ENCODE assay signal across 27 mouse cellular contexts in the genomic region with DNA sequence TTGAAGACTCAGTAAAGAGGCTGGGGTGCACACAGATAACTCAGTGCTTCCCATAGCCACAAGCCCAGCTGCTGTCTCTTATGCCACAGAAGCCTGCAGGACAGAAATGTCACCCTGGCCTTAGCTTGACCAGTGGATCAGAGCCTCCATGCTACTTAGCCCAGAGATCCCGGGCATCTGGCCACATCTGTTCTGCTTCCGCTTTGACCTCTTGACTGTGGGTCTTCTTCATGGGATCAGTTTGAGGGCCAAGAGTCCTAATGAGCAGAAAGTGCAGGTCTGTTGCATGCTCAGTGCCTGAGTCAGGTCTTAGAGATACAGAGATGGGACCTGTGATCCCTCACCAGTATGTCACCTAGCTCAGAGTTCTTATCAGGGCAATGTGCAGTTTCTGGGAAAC.
DNase-seq lines count a peak whose midpoint lies in the region; ATAC-seq and TF ChIP-seq lines count a peak whose summit lies in the region.
"Had no signal": no experiment of that assay in that cellular context is flagged by ENCODE, and none has a peak within 500 bp of the region (broad histone marks: within the 10 kb centered on the region; RNA-seq: fewer than 3 reads in every experiment).

No protein-coding gene starts in this region.

- no peak overlapping the region for H3K4me3 ChIP-seq in liver, adult 2 months (ENCODE audit: insufficient read depth, low read depth, low read length)
- H3K4me3 ChIP-seq in limb, embryonic 14.5 days (replicated peaks; ENCODE audit: low read length): no peak overlapping the region
- H3K4me3 ChIP-seq: embryonic facial prominence, embryonic 12.5 days; erythroblast, embryonic 14.5 days; forebrain, embryonic 13.5 days; heart, embryonic 13.5 days; hindbrain, embryonic 13.5 days; liver, embryonic 15.5 days had no signal

- H3K79me2 ChIP-seq in liver, adult 2 months (ENCODE audit: control insufficient read depth, insufficient read depth, low read length): no peaks in the 10 kb centered on the region

- no peaks in the 10 kb centered on the region for H3K36me3 ChIP-seq in liver, adult 2 months (ENCODE audit: control insufficient read depth, insufficient read depth, low read length)
- no peaks in the 10 kb centered on the region for H3K36me3 ChIP-seq in limb, embryonic 14.5 days (ENCODE audit: control insufficient read depth, insufficient read depth, low read length)
- H3K36me3 ChIP-seq: embryonic facial prominence, embryonic 12.5 days; G1E; heart, embryonic 13.5 days; hindbrain, embryonic 13.5 days; liver, embryonic 15.5 days had no signal

- no peaks in the 10 kb centered on the region for H3K9me3 ChIP-seq in limb, embryonic 14.5 days (ENCODE audit: control insufficient read depth, low read length)
- H3K9me3 ChIP-seq: embryonic facial prominence, embryonic 12.5 days; forebrain, embryonic 13.5 days; G1E; heart, embryonic 13.5 days; hindbrain, embryonic 13.5 days; liver, embryonic 15.5 days had no signal

- H3K9ac ChIP-seq in liver, adult 2 months (ENCODE audit: low read depth, low read length): no peak overlapping the region
- no peak overlapping the region for H3K9ac ChIP-seq in limb, embryonic 14.5 days (ENCODE audit: low read depth, low read length, severe bottlenecking)
- H3K9ac ChIP-seq: embryonic facial prominence, embryonic 12.5 days; forebrain, embryonic 13.5 days; heart, embryonic 13.5 days; hindbrain, embryonic 13.5 days; liver, embryonic 15.5 days had no signal

- WGBS in liver, adult 2 months: 84% methylated on average over 2 of the region's 2 CpGs
- WGBS in limb, embryonic 14.5 days: 71% methylated on average over 2 of the region's 2 CpGs

- H3K27ac ChIP-seq in liver, adult 2 months (replicated peaks; ENCODE audit: insufficient read depth, low read depth, low read length): no peak overlapping the region
- peak overlapping the region; percentile 52; the same call in 1 of the 2 replicates for H3K27ac ChIP-seq in limb, embryonic 14.5 days (replicated peaks; ENCODE audit: low read depth, low read length)
- H3K27ac ChIP-seq: embryonic facial prominence, embryonic 12.5 days; forebrain, embryonic 13.5 days; heart, embryonic 13.5 days; hindbrain, embryonic 13.5 days; kidney, postnatal 0 days; liver, embryonic 15.5 days had no signal

- peak; percentile 20 for DNase-seq in liver, adult 2 months (ENCODE audit: extremely low read depth, low read depth, low spot score)
- DNase-seq in liver: no peak
- DNase-seq in thymus, postnatal 4 days: peak; percentile 1
- no peak for DNase-seq in thymus, postnatal 10 days (ENCODE audit: low spot score in 2 of 2)
- DNase-seq in limb, embryonic 14.5 days (ENCODE audit: low spot score): no peak
- peak; percentile 6 for DNase-seq in yolk sac, embryonic 10.5 days (ENCODE audit: low spot score)
- no peak for DNase-seq in right cerebral cortex, postnatal 4 days
- DNase-seq: B cell, adult 2 months; cerebellum, adult 11 months; cerebellum, postnatal 10 days; gastrocnemius, postnatal 10 days; heart, postnatal 36 days; kidney, adult 2 months; layer of hippocampus, adult 9-11 months; lung, postnatal 36 days; midbrain, embryonic 14.5 days; thymus, postnatal 36 days had no signal

- TF ChIP-seq POLR2A in liver, adult 2 months (IDR thresholded peaks at IDR 0.05; ENCODE audit: extremely low read depth, insufficient read depth, low read length): no peak
- no peak for TF ChIP-seq POLR2A in limb, embryonic 14.5 days (IDR thresholded peaks at IDR 0.05; ENCODE audit: borderline replicate concordance, extremely low read depth, insufficient read depth, insufficient read length)

- no peak for ATAC-seq in limb, embryonic 14.5 days (ENCODE audit: low FRiP score, low read depth)
- ATAC-seq: forebrain, embryonic 13.5 days; inflammation-experienced regulatory T-cells, adult 6 months; Patski had no signal

- H3K4me2 ChIP-seq in limb, embryonic 14.5 days (replicated peaks; ENCODE audit: low read depth, low read length, severe bottlenecking): no peak overlapping the region
- H3K4me2 ChIP-seq: embryonic facial prominence, embryonic 12.5 days; forebrain, embryonic 13.5 days; heart, embryonic 13.5 days; hindbrain, embryonic 13.5 days; liver, embryonic 15.5 days had no signal

- no peaks in the 10 kb centered on the region for H3K27me3 ChIP-seq in liver, adult 2 months (ENCODE audit: control insufficient read depth, insufficient read depth, low read length)
- no peaks in the 10 kb centered on the region for H3K27me3 ChIP-seq in limb, embryonic 14.5 days (ENCODE audit: control insufficient read depth, insufficient read depth, low read length)
- H3K27me3 ChIP-seq: embryonic facial prominence, embryonic 12.5 days; forebrain, embryonic 13.5 days; heart, embryonic 13.5 days; liver, embryonic 15.5 days had no signal

- no peaks in the 10 kb centered on the region for H3K4me1 ChIP-seq in liver, adult 2 months (ENCODE audit: control insufficient read depth, insufficient read depth, low read length)
- H3K4me1 ChIP-seq in limb, embryonic 14.5 days (ENCODE audit: control insufficient read depth, insufficient read depth, low read length): peaks cover 14% of the 10 kb centered on the region
- H3K4me1 ChIP-seq: embryonic facial prominence, embryonic 12.5 days; forebrain, embryonic 13.5 days; hindbrain, embryonic 13.5 days; liver, embryonic 15.5 days had no signal

- TF ChIP-seq CTCF in liver, adult 2 months (IDR thresholded peaks at IDR 0.05; ENCODE audit: low read depth, low read length): no peak

Comparison
In these comparisons a context has a peak if more than half of its experiments do, and no peak if none do; other contexts are left out.
1. DNase-seq: peak in liver, adult 2 months (single experiment), thymus, postnatal 4 days (single experiment) and yolk sac, embryonic 10.5 days (single experiment); none in liver (single experiment), thymus, postnatal 10 days (0 of 2), limb, embryonic 14.5 days (single experiment) and right cerebral cortex, postnatal 4 days (single experiment).